Mouse (Mus musculus) CH12.LX (cell line): Measurements from ENCODE around the gene Sec16a. TPM values are rescaled to one million over a fixed set of nuclear protein-coding genes. Genes with fewer than 3 reads are reported as not detected.

Experiments used
- DNase-seq: peaks from one replicate; pipeline ENCODE4 v3.0.0-alpha.2; 2013; ENCODE audit errors: extremely low read depth
- H3K27ac ChIP-seq: 2 replicates; pipeline ENCODE4 v1.5.1; 2012; ENCODE audit warnings: low read depth, mild to moderate bottlenecking, control low read depth, moderate library complexity; ENCODE audit not compliant: insufficient read depth
- H3K27me3 ChIP-seq: replicated peaks from 2 replicates; pipeline ENCODE3; 2012; ENCODE audit warnings: inconsistent platforms
- H3K36me3 ChIP-seq, 2 experiments: replicated peaks in 1 of 2; 2 replicates each; pipeline versions ENCODE3 to v1.6.1; 2012; ENCODE audit warnings: inconsistent platforms in 1 of 2, low read length in 1 of 2, mild to moderate bottlenecking in 1 of 2, mixed read lengths in 1 of 2, moderate library complexity in 1 of 2; ENCODE audit not compliant: control insufficient read depth in 1 of 2, insufficient read depth in 1 of 2
- H3K4me1 ChIP-seq, 2 experiments: 2 replicates each; pipeline ENCODE4 v1.6.1; 2012; ENCODE audit warnings: inconsistent platforms in 1 of 2, moderate library complexity in 1 of 2; ENCODE audit not compliant: insufficient read depth in 2 of 2, control insufficient read depth in 1 of 2
- H3K4me2 ChIP-seq: 2 replicates; pipeline ENCODE4 v1.6.1; 2012; ENCODE audit warnings: low read depth, mild to moderate bottlenecking, control low read depth; ENCODE audit not compliant: poor library complexity, insufficient read depth, severe bottlenecking
- H3K4me3 ChIP-seq, 3 experiments: fragments of 150-350 bp in 1 of 3; sonication (generic) in 1 of 3; replicated peaks in 1 of 3; 2 replicates each; pipeline versions ENCODE3 to v1.5.1; 2011 to 2012; ENCODE audit warnings: low read depth in 2 of 3, low read length in 2 of 3, mild to moderate bottlenecking in 2 of 3, moderate library complexity in 2 of 3, control low read depth in 1 of 3, improper control_type of control experiment in 1 of 3, inconsistent platforms in 1 of 3, mixed read lengths in 1 of 3; ENCODE audit not compliant: poor library complexity in 1 of 3
- H3K79me2 ChIP-seq: replicated peaks from 2 replicates; pipeline ENCODE4 v1.6.1; 2012; ENCODE audit warnings: mild to moderate bottlenecking, moderate library complexity; ENCODE audit not compliant: control insufficient read depth, poor library complexity, insufficient read depth, severe bottlenecking; ENCODE audit errors: extremely low read depth
- H3K9ac ChIP-seq: 2 replicates; pipeline ENCODE4 v1.6.1; 2012; ENCODE audit warnings: low read depth, mild to moderate bottlenecking, control low read depth, moderate library complexity; ENCODE audit not compliant: insufficient read depth
- H3K9me3 ChIP-seq: replicated peaks from 2 replicates; pipeline ENCODE3; 2012; ENCODE audit warnings: low read length, inconsistent platforms, mixed read lengths
- BHLHE40 ChIP-seq: IDR thresholded peaks from 2 replicates; pipeline ENCODE4 v1.6.1; 2011; ENCODE audit warnings: mild to moderate bottlenecking, low read depth, low read length, improper control_type of control experiment
- CHD1 ChIP-seq: IDR thresholded peaks from 2 replicates; pipeline ENCODE4 v1.6.1; 2012; ENCODE audit warnings: low read depth, low read length, improper control_type of control experiment, inconsistent platforms
- CHD2 ChIP-seq: IDR thresholded peaks from 2 replicates; pipeline ENCODE4 v1.6.1; 2011; ENCODE audit warnings: low read length, improper control_type of control experiment
- E2F4 ChIP-seq: IDR thresholded peaks from 2 replicates; pipeline ENCODE4 v1.6.1; 2011; ENCODE audit warnings: low read depth, low read length, improper control_type of control experiment; ENCODE audit not compliant: insufficient replicate concordance
- ELF1 ChIP-seq: IDR thresholded peaks from 2 replicates; pipeline ENCODE4 v1.6.1; 2014; ENCODE audit warnings: low read depth, mild to moderate bottlenecking, inconsistent platforms, low read length, improper control_type of control experiment
- HCFC1 ChIP-seq: IDR thresholded peaks from 2 replicates; pipeline ENCODE4 v1.6.1; 2012; ENCODE audit warnings: low read depth, mild to moderate bottlenecking, inconsistent platforms, low read length, improper control_type of control experiment
- KAT2A ChIP-seq: IDR thresholded peaks from 2 replicates; pipeline ENCODE4 v1.6.1; 2012; ENCODE audit warnings: low read length, improper control_type of control experiment, inconsistent platforms; ENCODE audit not compliant: insufficient replicate concordance
- MEF2A ChIP-seq: IDR thresholded peaks from 2 replicates; pipeline ENCODE4 v1.6.1; 2014; ENCODE audit warnings: low read depth, mild to moderate bottlenecking, inconsistent platforms, low read length, improper control_type of control experiment, borderline replicate concordance
- MXI1 ChIP-seq: IDR thresholded peaks from 2 replicates; pipeline ENCODE4 v1.6.1; 2011; ENCODE audit warnings: mild to moderate bottlenecking, low read depth, low read length, improper control_type of control experiment
- NRF1 ChIP-seq: IDR thresholded peaks from 2 replicates; pipeline ENCODE4 v1.6.1; 2014; ENCODE audit warnings: low read depth, mild to moderate bottlenecking, inconsistent platforms, low read length, improper control_type of control experiment, moderate library complexity
- PAX5 ChIP-seq: IDR thresholded peaks from 2 replicates; pipeline ENCODE4 v1.6.1; 2012; ENCODE audit warnings: low read length, inconsistent platforms, mixed read lengths
- POLR2A ChIP-seq: IDR thresholded peaks from 2 replicates; pipeline ENCODE4 v1.6.1; 2011; ENCODE audit warnings: low read depth, mild to moderate bottlenecking, improper control_type of control experiment, low read length
- POLR2AphosphoS2 ChIP-seq: IDR thresholded peaks from 2 replicates; pipeline ENCODE4 v1.6.1; 2011; ENCODE audit warnings: low read depth, low read length, improper control_type of control experiment
- RAD21 ChIP-seq: IDR thresholded peaks from 2 replicates; pipeline ENCODE4 v1.6.1; 2011; ENCODE audit warnings: low read depth, mild to moderate bottlenecking, low read length, improper control_type of control experiment, moderate library complexity
- RCOR1 ChIP-seq: conservative IDR thresholded peaks from 2 replicates; pipeline ENCODE4 v1.6.1; 2012; ENCODE audit warnings: low read depth, mild to moderate bottlenecking, inconsistent platforms, low read length, improper control_type of control experiment
- SIN3A ChIP-seq: IDR thresholded peaks from 2 replicates; pipeline ENCODE4 v1.6.1; 2012; ENCODE audit warnings: low read length, improper control_type of control experiment, inconsistent platforms
- USF1 ChIP-seq: IDR thresholded peaks from 2 replicates; pipeline ENCODE4 v1.6.1; 2014; ENCODE audit warnings: low read depth, mild to moderate bottlenecking, inconsistent platforms, low read length, improper control_type of control experiment
- ZMIZ1 ChIP-seq: IDR thresholded peaks from 2 replicates; pipeline ENCODE4 v1.6.1; 2012; ENCODE audit warnings: low read depth, mild to moderate bottlenecking, inconsistent platforms, low read length, improper control_type of control experiment
- dilution Hi-C: fragments of 300-500 bp; cut with MboI; formaldehyde crosslinking; loops from 2 replicates; pipeline ENCODE4 v1.14.3; 2020; ENCODE audit warnings: low sequenced_read_pairs; ENCODE audit not compliant: extremely low pct_unique_long_range_greater_than_20kb, extremely low pct_ligation_motif_present
- in situ Hi-C: fragments of 300-500 bp; cut with MboI; formaldehyde crosslinking; loops from 3 replicates; pipeline ENCODE4 v1.14.3; 2019; ENCODE audit warnings: low sequenced_read_pairs, low pct_ligation_motif_present, low pct_unique_long_range_greater_than_20kb, mixed read lengths
- polyA plus RNA-seq: library from polyadenylated mRNA; unstranded; fragments of >175 nt; gene quantifications from 2 replicates; pipeline ENCODE4 v1.2.1, GENCODE M21; 2012; ENCODE audit warnings: low read depth; ENCODE audit not compliant: insufficient read length
- total RNA-seq, 2 experiments: library from RNA; depleted of rRNA; stranded (reverse); fragments of 300-350 nt in 1 of 2; fragments of >200 nt in 1 of 2; gene quantifications; 2 replicates each; pipeline ENCODE4 v1.2.3; 2012 to 2014

Gene Sec16a
- total and polyA plus RNA-seq, 3 experiments: 22.8 to 38.9 (median 31.8) TPM

- in situ Hi-C loops (no loop called here), dilution Hi-C loops (no loop called here)
- H3K4me3 ChIP-seq: no peak overlapping the region
- TF ChIP-seq USF1 (no peak), CHD2 (no peak), ZMIZ1 (no peak), ELF1 (no peak), RAD21 (no peak), PAX5 (no peak)
- no peak overlapping the region for H3K4me2 ChIP-seq
- DNase-seq: no peak
- H3K27me3 ChIP-seq: no peaks in the 10 kb centered on the region
- peaks cover 0 to 22% of the 10 kb centered on the region in 2 experiments for H3K36me3 ChIP-seq
- H3K4me1 ChIP-seq: peaks cover 9 to 38% of the 10 kb centered on the region in 2 experiments
- H3K79me2 ChIP-seq: peaks cover 21% of the 10 kb centered on the region
- H3K27ac ChIP-seq: no peak overlapping the region
- no peak overlapping the region for H3K9ac ChIP-seq
- no peaks in the 10 kb centered on the region for H3K9me3 ChIP-seq
Measured at GRCm38 (mm10) chr2:26447451-26447850, 2.4 kb upstream of the Sec16a start.

- Histone ChIP-seq H3K27me3 (no peaks in the 10 kb centered on the region), H3K4me2 (peak overlapping the region; percentile 40), H3K4me3 (peak overlapping the region; percentile 42 to 87 (median 74)), H3K4me1 (peaks cover 9 to 41% of the 10 kb centered on the region in 2 experiments), H3K79me2 (peaks cover 25% of the 10 kb centered on the region), H3K36me3 (peaks cover 2 to 26% of the 10 kb centered on the region in 2 experiments), H3K9me3 (no peaks in the 10 kb centered on the region), H3K27ac (no peak overlapping the region), H3K9ac (peak overlapping the region; percentile 45)
- in situ Hi-C loops: no loop called here
- dilution Hi-C loops: no loop called here
- no peak for DNase-seq
- TF ChIP-seq ELF1 (no peak), MEF2A (no peak), HCFC1 (no peak), RAD21 (no peak), KAT2A (no peak), POLR2AphosphoS2 (no peak), MXI1 (no peak), BHLHE40 (no peak), NRF1 (no peak), POLR2A (no peak), SIN3A (no peak), E2F4 (no peak), ZMIZ1 (no peak), RCOR1 (no peak), CHD1 (no peak)
Measured at GRCm38 (mm10) chr2:26446671-26447070, 1.7 kb upstream of the Sec16a start.
